Mouse (Mus musculus) hematopoietic multipotent progenitor cell, adult 10-12 weeks (in vitro differentiated cells): Measurements from ENCODE around the gene Cyp39a1. TPM values are rescaled to one million over a fixed set of nuclear protein-coding genes. Genes with fewer than 3 reads are reported as not detected.

Experiments used
- polyA plus RNA-seq: library from polyadenylated mRNA; stranded (reverse); fragments of >175 nt; gene quantifications from 2 replicates; pipeline ENCODE4 v1.2.3, GENCODE M21; 2012; ENCODE audit warnings: low replicate concordance

Gene Cyp39a1
- 0.13 and 1.1 TPM in 2 replicates for polyA plus RNA-seq

GRCm38 (mm10) chr17:43667290-43667843 lies at the start of gene Cyp39a1:
Cyp39a1 (plus strand) TSS chr17:43667425.

GRCm38 (mm10) chr17:43629496-43630426 lies 37.5 kb upstream of the Cyp39a1 start, which contains the start of gene Tdrd6:
Tdrd6 (minus strand) TSS chr17:43630299.

GRCm38 (mm10) chr17:43666576-43667289 lies 492 bp upstream of the Cyp39a1 start, which contains the start of gene Slc25a27:
Slc25a27 (minus strand) TSS chr17:43667214.

Other genes starting within 250 kb of the Cyp39a1 start
- gene Mep1a, start 164.6 kb upstream of the Cyp39a1 start, polyA plus RNA-seq = not detected in 2 replicates
- not detected in 2 replicates for gene Ankrd66, start 123.8 kb upstream of the Cyp39a1 start, polyA plus RNA-seq
- 9.3 and 17.0 TPM in 2 replicates for gene Pla2g7, start 99.3 kb upstream of the Cyp39a1 start, polyA plus RNA-seq
- not detected in 2 replicates for gene Tdrd6, start 37.1 kb upstream of the Cyp39a1 start, polyA plus RNA-seq
- gene Slc25a27, start 211 bp upstream of the Cyp39a1 start, polyA plus RNA-seq = 1.1 and 1.5 TPM in 2 replicates
- gene Rcan2, start 133.9 kb downstream of the Cyp39a1 start, polyA plus RNA-seq = 0.17 and 1.8 TPM in 2 replicates